Mouse (Mus musculus): ENCODE measurements at regions not wholly inside any gene's neighbourhood (a gene's known extent, or its start where the extent isn't known, plus 50 kb on each side); places are given as distances from the start of the nearest gene placed in this dataset.

DNA sequence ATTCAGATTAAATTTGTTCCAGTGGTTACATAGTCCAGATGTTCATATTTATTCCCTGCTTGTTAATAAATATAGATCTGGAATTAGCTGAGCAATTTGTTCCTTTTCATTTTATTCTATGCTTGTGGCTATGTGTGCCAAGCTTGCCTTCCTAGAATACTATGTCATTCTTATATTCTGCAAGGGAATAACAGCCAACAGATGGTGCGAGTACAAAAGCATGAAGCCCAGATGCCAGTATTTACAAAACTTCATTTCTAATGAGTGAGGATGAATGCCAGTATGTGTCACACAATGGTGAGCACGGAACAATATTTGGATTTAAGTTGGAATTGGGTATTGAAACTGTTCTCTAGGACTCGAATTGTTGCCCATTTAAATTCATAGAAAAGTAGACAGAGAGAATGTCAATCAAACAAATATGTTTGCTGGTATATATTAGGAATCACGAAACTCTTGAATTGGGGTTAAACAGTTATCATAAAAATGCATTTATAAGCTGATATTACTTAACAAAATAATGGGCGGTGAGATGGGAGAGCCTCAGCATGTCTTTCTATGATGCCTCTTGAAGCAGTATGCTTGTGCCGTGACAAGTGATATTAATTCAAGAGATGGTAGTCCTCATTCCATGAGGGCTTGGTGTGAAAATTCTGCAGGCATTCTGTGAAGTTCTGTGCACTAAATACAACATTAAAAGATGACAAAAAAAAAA, 56.7 kb downstream of the AI429214 start:
- TF ChIP-seq ZNF384 (IDR thresholded peaks at IDR 0.05; ENCODE audit: low read depth, low read length), result no peak
- TF ChIP-seq CHD2 (IDR thresholded peaks at IDR 0.05; ENCODE audit: low read depth, low read length), result no peak
- no peak for TF ChIP-seq ZC3H11A (IDR thresholded peaks at IDR 0.05; ENCODE audit: borderline replicate concordance, low read depth, low read length)
- TF ChIP-seq HCFC1 (IDR thresholded peaks at IDR 0.05; ENCODE audit: borderline replicate concordance, insufficient read depth, low read length), result no peak

Data from ES-E14 (cell line).